9 mouse cellular contexts compared by ENCODE assay signal in the genomic region with DNA sequence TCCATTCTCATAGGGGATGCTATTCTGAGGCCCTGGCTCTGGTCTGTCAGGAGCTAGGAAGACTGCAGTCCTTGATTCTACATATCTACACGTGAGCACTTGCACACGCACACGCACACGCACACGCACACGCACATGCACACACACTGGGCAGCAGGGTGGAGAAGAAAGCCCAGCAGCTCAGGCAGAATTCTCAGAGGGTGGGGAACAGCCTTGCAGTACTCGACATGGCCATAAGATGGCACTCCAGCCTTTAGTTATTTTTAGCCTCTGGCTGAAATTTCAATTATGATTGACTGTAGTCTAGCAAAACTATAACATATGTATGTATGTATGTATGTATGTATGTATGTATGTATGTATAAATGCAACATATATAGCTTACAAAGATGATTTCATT. TPM values are rescaled to one million over a fixed set of nuclear protein-coding genes. Genes with fewer than 3 reads are reported as not detected.
A peak's percentile ranks its signal among the peaks of the same experiment; 100 is the strongest.
DNase-seq lines count a peak whose midpoint lies in the region; ATAC-seq and TF ChIP-seq lines count a peak whose summit lies in the region.
"Had no signal": no experiment of that assay in that cellular context is flagged by ENCODE, and none has a peak within 500 bp of the region (broad histone marks: within the 10 kb centered on the region; RNA-seq: fewer than 3 reads in every experiment).

No protein-coding gene starts in this region.

- H3K4me1 ChIP-seq in ES-Bruce4 (ENCODE audit: control insufficient read depth, insufficient read depth, low read length): no peaks in the 10 kb centered on the region

- TF ChIP-seq POLR2A in ES-Bruce4 (IDR thresholded peaks at IDR 0.05; ENCODE audit: insufficient read depth, low read length): no peak

- peak; percentile 71 for ATAC-seq in megakaryocyte-erythroid progenitor cell, adult 5-6 weeks (replicated peaks; ENCODE audit: low FRiP score, low TSS enrichment, poor library complexity, severe bottlenecking)

- H3K27ac ChIP-seq in gastrocnemius, adult 2 months: no peak overlapping the region
- no peak overlapping the region for H3K27ac ChIP-seq in ES-Bruce4 (ENCODE audit: insufficient read depth, low read length)
- H3K27ac ChIP-seq: limb, embryonic 12.5 days had no signal

- H3K9me3 ChIP-seq in ES-Bruce4 (replicated peaks; ENCODE audit: control insufficient read depth, insufficient read depth, low read length, poor library complexity, severe bottlenecking): no peaks in the 10 kb centered on the region
- H3K9me3 ChIP-seq: limb, embryonic 12.5 days had no signal

- TF ChIP-seq CTCF in gastrocnemius, adult 2 months (IDR thresholded peaks at IDR 0.05): peak; percentile 93
- TF ChIP-seq CTCF in ES-Bruce4 (IDR thresholded peaks at IDR 0.05; ENCODE audit: low read depth, low read length): peak; percentile 51

- H3K9ac ChIP-seq in ES-Bruce4 (ENCODE audit: low read depth, poor library complexity, severe bottlenecking): no peak overlapping the region
- H3K9ac ChIP-seq: limb, embryonic 12.5 days had no signal

- H3K27me3 ChIP-seq in ES-Bruce4 (ENCODE audit: control insufficient read depth, insufficient read depth, low read length, poor library complexity, severe bottlenecking): no peaks in the 10 kb centered on the region

- DNase-seq in gastrocnemius, adult 2 months: peak; percentile 53
- no peak for DNase-seq in gastrocnemius, postnatal 25 days
- DNase-seq in cerebellum, adult 9-10 months: peak; percentile 27
- peak; percentile 18 to 70 for DNase-seq in frontal cortex, postnatal 14 days (ENCODE audit: low spot score in 2 of 2)
- DNase-seq in layer of hippocampus, adult 9-10 months (ENCODE audit: low spot score): peak; percentile 30
- peak; percentile 80 for DNase-seq in testis, postnatal 10 days (ENCODE audit: low spot score)

- intact Hi-C loops in gastrocnemius, adult 2 months (cut with DNase I): loop anchor here (5.0 to 10.0 kb wide), 7 partner anchors 88 to 1253 kb away; no protein-coding TSS in a partner anchor

- H3K4me3 ChIP-seq in gastrocnemius, adult 2 months: no peak overlapping the region
- H3K4me3 ChIP-seq in ES-Bruce4 (ENCODE audit: low read depth, low read length): no peak overlapping the region
- H3K4me3 ChIP-seq: limb, embryonic 12.5 days had no signal

- no peak for TF ChIP-seq EP300 in ES-Bruce4 (IDR thresholded peaks at IDR 0.05; ENCODE audit: insufficient read depth, low read depth, low read length)

- H3K36me3 ChIP-seq in ES-Bruce4 (ENCODE audit: control insufficient read depth, insufficient read depth, low read length, poor library complexity, severe bottlenecking): no peaks in the 10 kb centered on the region
- H3K36me3 ChIP-seq: limb, embryonic 12.5 days had no signal

RNA-seq across cellular contexts. Expression of a gene that starts 31.5 kb away (rescaled TPM):
- under 1 TPM in 1 of 2 experiments, not detected in 1; 0.11 TPM for total RNA-seq in gastrocnemius, adult 2 months (2021)
- under 1 TPM in 1 of 2 experiments, not detected in 1; 0.19 TPM for total RNA-seq in gastrocnemius, postnatal 25 days (2021)
- 0.40 TPM in 1 of 2 replicates, not detected in the other for polyA plus RNA-seq in ES-Bruce4 (2011; ENCODE audit: insufficient read depth, insufficient read length, low read depth, missing spikeins)
- not detected in 2 replicates for total RNA-seq in megakaryocyte-erythroid progenitor cell, adult 5-6 weeks (2014; fragmentation: Nextera tagmentation)
- not detected in 2 replicates for total RNA-seq in megakaryocyte-erythroid progenitor cell, adult 5-6 weeks (2017)
